8 mouse cellular contexts compared by ENCODE assay signal in genomic region chr1:180196508-180196907, GRCm38 (mm10). TPM values are rescaled to one million over a fixed set of nuclear protein-coding genes. Genes with fewer than 3 reads are reported as not detected.
A peak's percentile ranks its signal among the peaks of the same experiment; 100 is the strongest.
DNase-seq lines count a peak whose midpoint lies in the region; ATAC-seq and TF ChIP-seq lines count a peak whose summit lies in the region.

No protein-coding gene starts in this region.

- H3K79me2 ChIP-seq in myocyte (ENCODE audit: control insufficient read depth, insufficient read depth) = no peaks in the 10 kb centered on the region

- TF ChIP-seq POLR2A in myocyte (IDR thresholded peaks at IDR 0.05; ENCODE audit: insufficient read length, low read depth) = no peak

- ATAC-seq in forebrain, embryonic 12.5 days (ENCODE audit: low FRiP score) = no peak
- no peak for ATAC-seq in kidney, embryonic 16.5 days (ENCODE audit: low FRiP score, low TSS enrichment)

- DNase-seq in layer of hippocampus, adult 2 months (ENCODE audit: low spot score in 2 of 2) = no peak
- DNase-seq in layer of hippocampus, adult 9-10 months (ENCODE audit: low spot score) = no peak
- no peak for DNase-seq in Muller cell, postnatal 12 days (ENCODE audit: inconsistent ontology term)
- no peak for DNase-seq in layer of hippocampus, adult 8-10 months (ENCODE audit: low spot score in 2 of 2)
- DNase-seq in right cerebral cortex, postnatal 4 days = no peak

- peaks cover 11% of the 10 kb centered on the region for H3K4me1 ChIP-seq in forebrain, embryonic 12.5 days
- peaks cover 7% of the 10 kb centered on the region for H3K4me1 ChIP-seq in kidney, embryonic 16.5 days (ENCODE audit: insufficient read depth, low read length)

- no peak overlapping the region for H3ac ChIP-seq in myocyte (ENCODE audit: control insufficient read depth, insufficient read length)

- H3K27ac ChIP-seq in layer of hippocampus, adult 2 months = peak overlapping the region; percentile 76
- no peak overlapping the region for H3K27ac ChIP-seq in forebrain, embryonic 12.5 days
- H3K27ac ChIP-seq in kidney, embryonic 16.5 days (ENCODE audit: low read length) = no peak overlapping the region

- H3K36me3 ChIP-seq in forebrain, embryonic 12.5 days (replicated peaks) = no peaks in the 10 kb centered on the region
- no peaks in the 10 kb centered on the region for H3K36me3 ChIP-seq in kidney, embryonic 16.5 days (ENCODE audit: insufficient read depth, low read length)
- no peaks in the 10 kb centered on the region for H3K36me3 ChIP-seq in myocyte (ENCODE audit: control insufficient read depth, insufficient read depth)

- H3K27me3 ChIP-seq in forebrain, embryonic 12.5 days = peaks cover 19% of the 10 kb centered on the region
- H3K27me3 ChIP-seq in kidney, embryonic 16.5 days (ENCODE audit: insufficient read depth, low read length) = no peaks in the 10 kb centered on the region
- H3K27me3 ChIP-seq in myocyte (ENCODE audit: control insufficient read depth, insufficient read depth, insufficient read length) = peaks cover 20% of the 10 kb centered on the region

- H3K4me2 ChIP-seq in forebrain, embryonic 12.5 days = peak overlapping the region; percentile 71
- H3K4me2 ChIP-seq in kidney, embryonic 16.5 days (replicated peaks; ENCODE audit: low read depth, low read length) = peak overlapping the region; percentile 91
- peak overlapping the region; percentile 68 for H3K4me2 ChIP-seq in myocyte (ENCODE audit: low read depth)

- no peak for TF ChIP-seq CTCF in layer of hippocampus, adult 2 months (conservative IDR thresholded peaks at IDR 0.05)

- WGBS in forebrain, embryonic 12.5 days = 90% methylated on average over 9 of the region's 9 CpGs
- WGBS in kidney, embryonic 16.5 days = 91% methylated on average over 9 of the region's 9 CpGs

- H3K9ac ChIP-seq in forebrain, embryonic 12.5 days = 0 out of 2 replicates have a peak overlapping the region, but pooled peaks have one; percentile 14
- peak overlapping the region; percentile 60 for H3K9ac ChIP-seq in kidney, embryonic 16.5 days (replicated peaks; ENCODE audit: low read length)

- peak overlapping the region; percentile 74 for H3K4me3 ChIP-seq in layer of hippocampus, adult 2 months
- peak overlapping the region; percentile 54; the same call in 1 of the 2 replicates for H3K4me3 ChIP-seq in forebrain, embryonic 12.5 days (replicated peaks)
- H3K4me3 ChIP-seq in kidney, embryonic 16.5 days (ENCODE audit: low read length) = peak overlapping the region; percentile 68; the same call in 1 of the 2 replicates
- peak overlapping the region; percentile 35 for H3K4me3 ChIP-seq in myocyte

- no peaks in the 10 kb centered on the region for H3K9me3 ChIP-seq in forebrain, embryonic 12.5 days
- no peaks in the 10 kb centered on the region for H3K9me3 ChIP-seq in kidney, embryonic 16.5 days (ENCODE audit: low read length)

TF ChIP-seq in myocyte, 11 proteins besides CTCF, POLR2A, EP300 and RAD21:
- TF ChIP-seq TCF3 (IDR thresholded peaks at IDR 0.05; ENCODE audit: insufficient read length, low read depth) = no peak
- no peak for TF ChIP-seq REST (IDR thresholded peaks at IDR 0.05; ENCODE audit: insufficient read depth, insufficient read length)
- no peak for TF ChIP-seq MAX (IDR thresholded peaks at IDR 0.05; ENCODE audit: low read depth)
- TF ChIP-seq USF1 (IDR thresholded peaks at IDR 0.05; ENCODE audit: low read depth) = no peak
- TF ChIP-seq CEBPB (IDR thresholded peaks at IDR 0.05; ENCODE audit: insufficient read depth, poor library complexity, severe bottlenecking) = no peak
- TF ChIP-seq MYOG (IDR thresholded peaks at IDR 0.05; ENCODE audit: control insufficient read depth in 1 of 3, insufficient read depth in 1 of 3, insufficient read length in 2 of 3, low read depth in 2 of 3) = no peak
- TF ChIP-seq MYOD1 (IDR thresholded peaks at IDR 0.05; ENCODE audit: control insufficient read depth in 1 of 3, insufficient read length in 2 of 3, low read depth in 2 of 3) = no peak
- no peak for TF ChIP-seq E2F4 (IDR thresholded peaks at IDR 0.05; ENCODE audit: insufficient read depth)
- TF ChIP-seq TCF12 (IDR thresholded peaks at IDR 0.05; ENCODE audit: insufficient read depth, poor library complexity, severe bottlenecking) = no peak
- TF ChIP-seq SRF (IDR thresholded peaks at IDR 0.05; ENCODE audit: control insufficient read depth, insufficient read length, low read depth) = no peak
- no peak for TF ChIP-seq POLR2AphosphoS2 (IDR thresholded peaks at IDR 0.05; ENCODE audit: insufficient read length, low read depth)

RNA-seq across cellular contexts. Expression of gene Coq8a, which starts 2.9 kb away (rescaled TPM):
- total RNA-seq in layer of hippocampus, adult 2 months (2021) = 10 to 100 TPM; 56.1 to 65.6 TPM
- polyA plus RNA-seq in forebrain, embryonic 12.5 days (2016; fragmentation: Nextera tagmentation; extraction: Ambion mirVana) = 1.4 and 2.0 TPM in 2 replicates
- 17.7 and 21.8 TPM in 2 replicates for polyA plus RNA-seq in kidney, embryonic 16.5 days (2015; fragmentation: Nextera tagmentation; extraction: Ambion mirVana)
- polyA plus RNA-seq in myocyte (2012; fragmentation: generic; extraction: Trizol) = 79.8 TPM
- total RNA-seq in layer of hippocampus, adult 8-10 months (2022) = 10 to 100 TPM; 55.6 to 69.2 (median 65.8) TPM
